Mouse (Mus musculus): ENCODE measurements around the gene Abcb5. TPM values are rescaled to one million over a fixed set of nuclear protein-coding genes. Genes with fewer than 3 reads are reported as not detected.
A peak's percentile ranks its signal among the peaks of the same experiment; 100 is the strongest.

The Abcb5 gene
- polyA plus RNA-seq, 1 experiment from 2014 or later = not detected

DNA sequence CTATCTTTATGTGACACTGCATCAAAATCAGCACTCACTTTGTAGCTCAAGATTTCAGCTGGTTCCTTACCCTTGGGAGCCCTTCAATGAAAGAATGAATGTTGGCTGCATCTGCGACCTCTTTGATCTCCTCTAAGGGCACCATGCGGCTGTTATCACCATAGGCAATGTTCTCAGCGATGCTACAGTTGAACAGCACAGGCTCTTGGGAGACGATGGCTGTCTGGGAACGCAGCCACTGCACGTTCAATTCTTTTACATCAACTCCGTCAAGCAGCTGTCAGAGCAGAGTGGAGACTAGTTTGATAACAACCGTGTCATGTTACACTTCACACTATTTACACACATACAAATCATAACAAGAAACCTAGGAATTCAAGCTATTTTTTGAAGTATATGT lies 93.5 kb downstream of the Abcb5 start:
- no peak overlapping the region for H3K4me3 ChIP-seq
- 88% methylated on average over 8 of the region's 8 CpGs for WGBS
- no peak for DNase-seq (ENCODE audit: low spot score)
- no peak overlapping the region for H3K27ac ChIP-seq (replicated peaks)
- H3K4me1 ChIP-seq = no peaks in the 10 kb centered on the region
- H3K36me3 ChIP-seq = no peaks in the 10 kb centered on the region
- H3K27me3 ChIP-seq (ENCODE audit: low read depth, poor library complexity, severe bottlenecking) = no peaks in the 10 kb centered on the region
- H3K9me3 ChIP-seq (replicated peaks) = no peaks in the 10 kb centered on the region

DNA sequence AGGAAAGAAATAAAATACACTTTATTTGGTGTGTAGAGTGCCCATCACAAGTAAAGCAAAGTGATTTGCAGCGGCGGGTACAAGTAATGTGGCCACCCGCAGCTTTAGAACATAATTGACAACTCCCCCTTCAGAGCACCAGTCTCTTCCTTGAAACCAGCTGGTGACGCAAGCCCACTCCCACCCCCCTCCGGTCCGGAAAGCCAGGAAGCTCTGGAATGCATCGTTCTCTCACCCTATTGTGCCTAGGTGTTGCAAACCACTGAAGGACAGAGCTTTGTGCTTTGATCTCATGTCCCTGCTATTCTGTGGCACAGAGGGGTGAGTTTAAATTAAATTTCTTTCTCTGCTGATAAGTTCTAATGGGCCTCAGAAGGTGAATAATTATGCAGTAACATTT lies 110.1 kb downstream of the Abcb5 start:
- Histone ChIP-seq H3K4me3 (no peak overlapping the region), H3K36me3 (no peaks in the 10 kb centered on the region), H3K27me3 (ENCODE audit: low read depth, poor library complexity, severe bottlenecking) (peaks cover 43% of the 10 kb centered on the region), H3K27ac (replicated peaks) (no peak overlapping the region), H3K9me3 (replicated peaks) (no peaks in the 10 kb centered on the region), H3K4me1 (peaks cover 57% of the 10 kb centered on the region)
- WGBS = 2% methylated on average over 7 of the region's 7 CpGs
- DNase-seq (ENCODE audit: low spot score) = peak; percentile 49

DNA sequence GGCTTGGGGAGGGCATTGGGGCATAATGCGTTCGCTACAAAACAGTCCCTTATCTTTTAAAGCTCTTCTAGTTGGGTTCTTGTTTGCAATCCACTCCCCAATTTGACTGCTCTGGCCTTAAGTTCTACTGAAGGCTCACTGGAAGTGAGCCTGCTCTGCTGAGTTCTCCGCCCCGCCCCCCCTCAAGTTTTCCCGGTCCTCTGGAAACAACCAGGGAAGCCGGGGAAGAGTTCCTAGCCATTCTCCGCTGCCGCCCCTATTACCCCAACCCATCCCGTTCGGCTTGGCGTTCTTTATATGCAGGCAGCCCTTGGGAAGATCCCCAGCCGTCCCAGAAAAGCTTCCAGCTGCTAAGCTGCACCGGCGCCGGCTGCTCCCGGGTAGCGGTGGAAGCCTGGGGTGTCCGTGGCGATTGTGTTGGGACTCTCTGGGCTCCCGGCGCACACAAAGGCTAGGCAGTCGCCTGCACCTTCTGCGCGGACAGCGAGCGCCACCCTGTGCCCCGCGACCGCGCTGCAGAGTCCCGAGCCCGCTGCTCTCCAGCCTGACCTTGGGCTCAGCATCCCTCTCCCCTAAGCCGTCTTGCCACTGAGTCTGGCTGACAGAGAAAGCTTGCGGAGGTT lies 111.3 kb downstream of the Abcb5 start:
- Histone ChIP-seq H3K27ac (replicated peaks) (peak overlapping the region; percentile 88), H3K36me3 (no peaks in the 10 kb centered on the region), H3K27me3 (ENCODE audit: low read depth, poor library complexity, severe bottlenecking) (peaks cover 55% of the 10 kb centered on the region), H3K9me3 (replicated peaks) (no peaks in the 10 kb centered on the region), H3K4me1 (peaks cover 64% of the 10 kb centered on the region), H3K4me3 (peak overlapping the region; percentile 57)
- DNase-seq (ENCODE audit: low spot score) = peak; percentile 93
- WGBS = under 1% methylated on average over 34 of the region's 34 CpGs

- peaks cover 60% of the 10 kb centered on the region for H3K27me3 ChIP-seq (ENCODE audit: low read depth, poor library complexity, severe bottlenecking)
- peaks cover 68% of the 10 kb centered on the region for H3K4me1 ChIP-seq
- peak; percentile 57 for DNase-seq (ENCODE audit: low spot score)
- 1% methylated on average over 10 of the region's 10 CpGs for WGBS
- H3K4me3 ChIP-seq = peak overlapping the region; percentile 57
- H3K36me3 ChIP-seq = peaks cover 3% of the 10 kb centered on the region; the same call in 1 of the 2 replicates
- no peaks in the 10 kb centered on the region for H3K9me3 ChIP-seq (replicated peaks)
- peak overlapping the region; percentile 88 for H3K27ac ChIP-seq (replicated peaks)
Measured at GRCm38 (mm10) chr12:118854401-118854800, 111.8 kb downstream of the Abcb5 start.

DNA sequence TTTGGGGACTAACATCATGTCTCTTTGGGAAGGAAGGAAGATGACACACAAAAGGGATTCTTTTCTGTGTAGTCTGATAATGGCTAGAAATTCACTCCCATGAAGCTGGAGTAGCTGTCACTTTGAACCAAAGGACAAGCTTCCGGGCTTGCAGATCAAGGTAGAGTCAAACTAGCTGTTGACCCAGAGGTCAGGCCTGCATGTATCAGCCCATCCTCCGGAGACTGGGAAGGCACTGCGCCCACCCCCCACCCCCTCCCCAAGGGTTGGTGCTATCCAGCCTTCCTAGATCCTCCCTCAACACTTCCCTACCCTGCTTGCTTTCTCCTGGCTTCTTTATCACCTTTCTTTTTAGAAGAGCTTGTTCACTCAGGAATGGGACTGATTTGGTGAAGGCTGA lies 112.9 kb downstream of the Abcb5 start:
- H3K36me3 ChIP-seq = peaks cover 6% of the 10 kb centered on the region; the same call in 1 of the 2 replicates
- peak overlapping the region; percentile 57 for H3K4me3 ChIP-seq
- peak overlapping the region; percentile 88; the same call in 1 of the 2 replicates for H3K27ac ChIP-seq (replicated peaks)
- WGBS = 1% methylated on average over 3 of the region's 3 CpGs
- peaks cover 71% of the 10 kb centered on the region for H3K27me3 ChIP-seq (ENCODE audit: low read depth, poor library complexity, severe bottlenecking)
- DNase-seq (ENCODE audit: low spot score) = no peak
- H3K9me3 ChIP-seq (replicated peaks) = no peaks in the 10 kb centered on the region
- H3K4me1 ChIP-seq = peaks cover 77% of the 10 kb centered on the region

- 16% methylated on average over 12 of the region's 12 CpGs for WGBS
- peak overlapping the region; percentile 91; the same call in 1 of the 2 replicates for H3K27ac ChIP-seq (replicated peaks)
- H3K36me3 ChIP-seq = peaks cover 6% of the 10 kb centered on the region; the same call in 1 of the 2 replicates
- H3K4me1 ChIP-seq = peaks cover 81% of the 10 kb centered on the region
- DNase-seq (ENCODE audit: low spot score) = no peak
- H3K9me3 ChIP-seq (replicated peaks) = no peaks in the 10 kb centered on the region
- H3K27me3 ChIP-seq (ENCODE audit: low read depth, poor library complexity, severe bottlenecking) = peaks cover 85% of the 10 kb centered on the region
- H3K4me3 ChIP-seq = peak overlapping the region; percentile 69
Measured at GRCm38 (mm10) chr12:118850851-118851410, 115.3 kb downstream of the Abcb5 start.

- DNase-seq (ENCODE audit: low spot score) = peak; percentile 64
- H3K36me3 ChIP-seq = peaks cover 6% of the 10 kb centered on the region; the same call in 1 of the 2 replicates
- H3K9me3 ChIP-seq (replicated peaks) = no peaks in the 10 kb centered on the region
- peak overlapping the region; percentile 69 for H3K4me3 ChIP-seq
- H3K27ac ChIP-seq (replicated peaks) = peak overlapping the region; percentile 91
- 0% methylated on average over 11 of the region's 11 CpGs for WGBS
- peaks cover 90% of the 10 kb centered on the region for H3K27me3 ChIP-seq (ENCODE audit: low read depth, poor library complexity, severe bottlenecking)
- H3K4me1 ChIP-seq = peaks cover 82% of the 10 kb centered on the region
Measured at GRCm38 (mm10) chr12:118849996-118850395, 116.2 kb downstream of the Abcb5 start.

DNA sequence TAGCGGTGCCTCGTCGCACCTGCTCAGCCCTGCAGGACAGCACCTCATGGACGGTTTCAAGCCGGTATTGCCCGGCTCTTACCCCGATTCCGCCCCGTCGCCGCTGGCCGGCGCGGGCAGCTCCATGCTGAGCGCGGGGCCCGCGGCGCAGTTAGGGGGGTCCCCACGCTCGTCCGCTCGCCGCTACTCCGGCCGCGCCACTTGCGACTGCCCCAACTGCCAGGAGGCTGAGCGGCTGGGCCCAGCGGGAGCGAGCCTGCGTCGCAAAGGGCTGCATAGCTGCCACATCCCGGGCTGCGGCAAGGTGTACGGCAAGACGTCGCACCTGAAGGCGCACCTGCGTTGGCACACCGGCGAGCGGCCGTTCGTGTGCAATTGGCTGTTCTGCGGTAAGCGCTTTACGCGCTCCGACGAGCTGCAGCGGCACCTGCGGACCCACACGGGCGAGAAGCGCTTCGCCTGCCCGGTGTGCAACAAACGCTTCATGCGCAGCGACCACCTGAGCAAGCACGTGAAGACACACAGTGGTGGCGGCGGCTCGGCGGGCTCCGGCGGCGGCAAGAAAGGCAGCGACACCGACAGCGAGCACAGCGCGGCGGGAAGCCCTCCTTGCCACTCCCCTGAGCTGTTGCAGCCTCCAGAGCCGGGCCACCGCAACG lies 116.9 kb downstream of the Abcb5 start:
- Histone ChIP-seq H3K4me1 (peaks cover 85% of the 10 kb centered on the region), H3K36me3 (peaks cover 6% of the 10 kb centered on the region; the same call in 1 of the 2 replicates), H3K9me3 (replicated peaks) (no peaks in the 10 kb centered on the region), H3K27ac (replicated peaks) (peak overlapping the region; percentile 91), H3K4me3 (peak overlapping the region; percentile 69), H3K27me3 (ENCODE audit: low read depth, poor library complexity, severe bottlenecking) (peaks cover 97% of the 10 kb centered on the region)
- peak; percentile 66 for DNase-seq (ENCODE audit: low spot score)
- WGBS = under 1% methylated on average over 78 of the region's 78 CpGs

DNA sequence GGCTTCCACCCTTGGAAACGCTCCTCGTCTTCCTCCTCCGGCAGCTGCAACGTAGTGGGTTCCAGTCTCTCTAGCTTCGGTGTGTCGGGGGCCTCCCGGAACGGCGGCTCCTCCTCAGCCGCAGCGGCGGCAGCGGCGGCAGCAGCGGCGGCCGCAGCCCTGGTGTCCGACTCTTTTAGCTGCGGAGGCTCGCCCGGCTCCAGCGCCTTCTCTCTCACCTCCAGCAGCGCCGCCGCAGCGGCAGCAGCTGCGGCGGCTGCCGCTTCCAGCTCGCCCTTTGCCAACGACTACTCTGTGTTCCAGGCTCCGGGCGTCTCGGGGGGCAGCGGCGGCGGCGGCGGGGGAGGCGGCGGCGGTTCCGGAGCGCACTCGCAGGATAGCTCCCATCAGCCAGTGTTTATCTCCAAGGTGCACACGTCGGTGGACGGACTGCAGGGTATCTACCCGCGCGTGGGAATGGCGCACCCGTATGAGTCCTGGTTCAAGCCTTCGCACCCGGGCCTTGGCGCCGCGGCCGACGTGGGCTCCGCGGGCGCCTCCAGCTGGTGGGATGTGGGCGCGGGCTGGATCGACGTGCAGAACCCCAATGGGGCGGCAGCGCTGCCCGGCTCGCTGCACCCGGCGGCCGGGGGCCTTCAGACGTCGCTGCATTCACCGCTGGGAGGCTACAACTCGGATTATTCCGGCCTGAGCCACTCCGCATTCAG lies 117.6 kb downstream of the Abcb5 start:
- H3K27ac ChIP-seq (replicated peaks) = peak overlapping the region; percentile 91
- WGBS = under 1% methylated on average over 68 of the region's 80 CpGs
- peaks cover 85% of the 10 kb centered on the region for H3K4me1 ChIP-seq
- DNase-seq (ENCODE audit: low spot score) = peak; percentile 72
- no peaks in the 10 kb centered on the region for H3K9me3 ChIP-seq (replicated peaks)
- H3K36me3 ChIP-seq = peaks cover 6% of the 10 kb centered on the region; the same call in 1 of the 2 replicates
- peaks cover 100% of the 10 kb centered on the region for H3K27me3 ChIP-seq (ENCODE audit: low read depth, poor library complexity, severe bottlenecking)
- H3K4me3 ChIP-seq = peak overlapping the region; percentile 69

DNA sequence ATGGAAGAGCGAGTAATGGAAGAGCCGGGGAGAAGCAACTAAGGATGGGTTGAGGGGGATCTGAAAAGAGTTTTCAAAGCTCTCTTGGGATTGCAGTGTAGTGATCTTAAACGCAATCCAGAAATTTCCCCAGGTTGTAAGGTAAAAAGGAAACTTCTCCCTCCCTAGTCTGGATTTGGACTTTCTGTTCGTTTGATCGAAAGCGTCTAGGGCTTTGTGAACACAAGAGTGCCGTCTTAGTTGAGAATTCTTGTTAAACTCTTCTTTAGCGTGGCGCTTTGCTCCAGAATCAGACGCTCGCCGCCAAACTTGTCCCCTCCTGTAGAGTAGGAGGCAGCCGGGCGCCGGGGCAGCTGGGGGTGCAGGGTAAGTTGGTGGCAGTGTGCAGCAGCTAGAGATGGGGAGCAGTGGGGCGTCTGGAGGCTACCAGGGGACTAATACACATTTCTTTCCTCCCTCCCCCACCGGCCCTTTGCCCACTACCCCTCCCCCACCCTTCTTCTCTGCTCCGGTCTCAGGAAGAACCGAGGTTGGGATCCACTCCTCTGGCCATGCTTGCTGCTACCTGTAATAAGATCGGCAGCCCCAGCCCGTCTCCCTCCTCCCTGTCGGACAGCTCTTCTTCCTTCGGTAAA lies 118.2 kb downstream of the Abcb5 start:
- Histone ChIP-seq H3K4me1 (peaks cover 85% of the 10 kb centered on the region), H3K27ac (replicated peaks) (peak overlapping the region; percentile 91), H3K4me3 (peak overlapping the region; percentile 69), H3K36me3 (peaks cover 6% of the 10 kb centered on the region; the same call in 1 of the 2 replicates), H3K9me3 (replicated peaks) (no peaks in the 10 kb centered on the region), H3K27me3 (ENCODE audit: low read depth, poor library complexity, severe bottlenecking) (peaks cover 100% of the 10 kb centered on the region)
- WGBS = 1% methylated on average over 23 of the region's 23 CpGs
- DNase-seq (ENCODE audit: low spot score) = no peak

DNA sequence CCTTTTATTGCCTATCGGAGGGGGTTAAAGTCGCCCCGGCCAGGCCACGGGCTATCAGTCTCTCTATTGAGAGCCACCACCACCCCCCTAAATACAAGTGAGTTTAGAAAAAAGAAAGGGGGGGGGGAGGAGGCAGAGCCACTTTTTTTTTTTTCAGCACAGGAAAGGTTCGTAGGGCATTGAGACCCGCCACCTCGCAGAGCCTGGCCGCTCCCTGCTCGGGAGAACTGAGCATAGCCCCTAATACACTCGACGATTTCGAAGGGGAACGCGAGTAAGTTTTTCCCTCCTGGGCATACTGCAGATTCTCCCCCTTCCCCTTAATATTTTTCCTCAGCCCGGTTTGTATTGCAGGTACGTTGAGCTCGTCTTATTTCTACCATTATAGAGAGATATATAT lies 118.8 kb downstream of the Abcb5 start:
- no peak for DNase-seq (ENCODE audit: low spot score)
- no peaks in the 10 kb centered on the region for H3K9me3 ChIP-seq (replicated peaks)
- peak overlapping the region; percentile 91 for H3K27ac ChIP-seq (replicated peaks)
- peaks cover 100% of the 10 kb centered on the region for H3K27me3 ChIP-seq (ENCODE audit: low read depth, poor library complexity, severe bottlenecking)
- WGBS = under 1% methylated on average over 17 of the region's 17 CpGs
- peak overlapping the region; percentile 69 for H3K4me3 ChIP-seq
- H3K36me3 ChIP-seq = peaks cover 6% of the 10 kb centered on the region; the same call in 1 of the 2 replicates
- H3K4me1 ChIP-seq = peaks cover 85% of the 10 kb centered on the region
